Mouse (Mus musculus) midbrain, embryonic 14.5 days (tissue): ENCODE measurements around the gene Abcg1. TPM values are rescaled to one million over a fixed set of nuclear protein-coding genes. Genes with fewer than 3 reads are reported as not detected.

Source experiments
- ATAC-seq: fragments of 200-750 bp; cut with Nextera tagmentation; 2 replicates; pipeline ENCODE4 v1.8.0; 2017; ENCODE audit warnings: moderate number of reproducible peaks, moderate library complexity; ENCODE audit not compliant: low FRiP score, low TSS enrichment
- DNase-seq: peaks from one replicate; pipeline ENCODE4 v3.0.0-alpha.2; 2015
- H3K27ac ChIP-seq: fragments of 300-500 bp; sonication (generic); replicated peaks from 2 replicates; pipeline ENCODE4 v1.5.1; 2014; ENCODE audit warnings: mild to moderate bottlenecking, low read depth, low read length, moderate library complexity
- H3K27me3 ChIP-seq: fragments of 300-500 bp; sonication (generic); 2 replicates; pipeline ENCODE4 v1.6.1; 2014; ENCODE audit warnings: low read length, control low read depth, mixed read lengths; ENCODE audit not compliant: control insufficient read depth, insufficient read depth
- H3K36me3 ChIP-seq: fragments of 300-500 bp; sonication (generic); 2 replicates; pipeline ENCODE4 v1.6.1; 2014; ENCODE audit warnings: low read length, control low read depth; ENCODE audit not compliant: control insufficient read depth, insufficient read depth
- H3K4me1 ChIP-seq: fragments of 300-500 bp; sonication (generic); 2 replicates; pipeline ENCODE4 v1.6.1; 2014; ENCODE audit warnings: mild to moderate bottlenecking, antibody characterized with exemption, low read length, control low read depth; ENCODE audit not compliant: control insufficient read depth, insufficient read depth
- H3K4me2 ChIP-seq: fragments of 300-500 bp; sonication (generic); 2 replicates; pipeline ENCODE4 v1.6.1; 2014; ENCODE audit warnings: mild to moderate bottlenecking, low read length, moderate library complexity
- H3K4me3 ChIP-seq: fragments of 300-500 bp; sonication (generic); replicated peaks from 2 replicates; pipeline ENCODE4 v1.5.1; 2014; ENCODE audit warnings: low read depth, low read length
- H3K9ac ChIP-seq: fragments of 300-500 bp; sonication (generic); replicated peaks from 2 replicates; pipeline ENCODE4 v1.6.1; 2014; ENCODE audit warnings: mild to moderate bottlenecking, low read length, moderate library complexity
- H3K9me3 ChIP-seq: fragments of 300-500 bp; sonication (generic); 2 replicates; pipeline ENCODE4 v1.6.1; 2016; ENCODE audit warnings: low read length, control low read depth, mixed read lengths; ENCODE audit not compliant: control insufficient read depth
- WGBS: fragments of 180-500 bp; shearing (Covaris S2); extraction: QIAGEN DNeasy Blood & Tissue Kit; methylation state at CpG from one replicate; pipeline ENCODE4 v1.1.7; 2014; 5-methylcytosine and 5-hydroxymethylcytosine counted together
- polyA plus RNA-seq: library from polyadenylated mRNA; unstranded; fragments of >200 nt; fragmentation: Nextera tagmentation; extraction: Ambion mirVana; gene quantifications from 2 replicates; pipeline ENCODE4 v1.2.1, GENCODE M21; 2014

The Abcg1 gene
- polyA plus RNA-seq, 1 experiment from 2014 or later, result 23.1 TPM

DNA sequence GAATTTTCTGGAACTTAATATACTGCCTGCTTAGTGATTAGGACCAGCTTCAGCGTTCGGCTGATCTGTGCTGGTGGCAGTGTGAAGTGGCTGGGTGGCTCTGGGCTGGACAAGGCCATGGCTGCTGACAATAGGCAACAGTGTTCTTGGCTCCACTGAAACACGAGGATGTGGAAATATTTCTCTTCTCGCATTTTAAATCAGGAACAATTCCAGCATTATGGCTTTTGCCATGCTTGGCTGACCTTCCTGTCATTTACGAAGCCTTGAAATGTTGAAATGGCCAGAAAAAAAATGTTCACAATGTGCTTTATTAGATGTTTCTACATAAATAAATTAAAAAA is 32.7 kb upstream of the Abcg1 start:
- H3K4me3 ChIP-seq, result no peak overlapping the region
- H3K4me1 ChIP-seq, result no peaks in the 10 kb centered on the region
- DNase-seq (no peak), ATAC-seq (no peak)
- no peak overlapping the region for H3K27ac ChIP-seq
- 75% methylated on average over 5 of the region's 5 CpGs for WGBS
- no peaks in the 10 kb centered on the region for H3K9me3 ChIP-seq
- H3K36me3 ChIP-seq, result no peaks in the 10 kb centered on the region
- no peak overlapping the region for H3K4me2 ChIP-seq
- no peak overlapping the region for H3K9ac ChIP-seq
- no peaks in the 10 kb centered on the region for H3K27me3 ChIP-seq

DNA sequence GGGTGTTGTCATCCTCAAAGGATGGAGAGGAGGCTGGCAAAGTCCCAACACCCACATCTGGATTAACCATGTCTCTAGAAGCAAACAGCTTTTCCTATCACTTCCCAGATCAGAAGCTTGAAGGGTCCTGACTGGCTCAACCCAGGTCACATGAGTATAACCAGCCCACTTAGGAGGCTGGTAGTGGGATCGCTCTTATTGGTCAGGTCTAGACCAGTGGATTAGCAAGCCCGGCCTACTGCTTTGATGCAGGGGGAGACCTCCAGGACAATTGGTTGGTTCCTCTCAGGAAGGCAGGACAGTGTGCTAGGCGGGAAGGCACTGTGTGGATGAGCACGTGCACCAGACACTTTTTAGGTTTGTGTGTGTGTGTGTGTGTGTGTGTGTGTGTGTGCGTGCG is 30.5 kb upstream of the Abcg1 start:
- no peak overlapping the region for H3K4me2 ChIP-seq
- H3K27ac ChIP-seq, result no peak overlapping the region
- 80% methylated on average over 6 of the region's 6 CpGs for WGBS
- H3K27me3 ChIP-seq, result no peaks in the 10 kb centered on the region
- no peak overlapping the region for H3K9ac ChIP-seq
- no peaks in the 10 kb centered on the region for H3K36me3 ChIP-seq
- H3K4me3 ChIP-seq, result no peak overlapping the region
- no peaks in the 10 kb centered on the region for H3K9me3 ChIP-seq
- DNase-seq, result no peak
- ATAC-seq, result no peak
- H3K4me1 ChIP-seq, result no peaks in the 10 kb centered on the region

DNA sequence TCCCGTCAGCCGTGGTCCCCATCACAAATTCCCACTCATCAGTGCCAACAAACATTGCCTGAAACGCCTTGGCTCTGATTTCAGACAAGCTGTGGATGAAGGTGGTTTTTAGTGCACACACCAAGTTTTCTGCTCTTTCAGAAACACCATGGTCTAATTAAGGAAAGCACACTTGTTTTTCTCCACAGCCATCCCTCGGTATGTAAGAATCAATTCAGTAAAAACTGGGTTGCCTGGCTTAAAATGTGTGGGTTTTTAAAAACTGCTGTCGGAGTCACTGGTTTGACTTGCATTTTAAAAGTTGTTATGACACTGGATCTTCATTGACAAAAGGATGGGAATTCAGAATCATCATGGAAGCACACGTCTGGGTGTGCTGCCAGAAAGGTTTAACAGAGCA is 29.8 kb upstream of the Abcg1 start:
- Histone ChIP-seq H3K27me3 (no peaks in the 10 kb centered on the region), H3K4me3 (no peak overlapping the region), H3K36me3 (no peaks in the 10 kb centered on the region), H3K9ac (no peak overlapping the region), H3K9me3 (0 out of 2 replicates have a peak, but pooled peaks cover 3% of the 10 kb centered on the region), H3K27ac (no peak overlapping the region), H3K4me2 (no peak overlapping the region), H3K4me1 (no peaks in the 10 kb centered on the region)
- ATAC-seq (no peak), DNase-seq (no peak)
- WGBS, result 88% methylated on average over 6 of the region's 6 CpGs

DNA sequence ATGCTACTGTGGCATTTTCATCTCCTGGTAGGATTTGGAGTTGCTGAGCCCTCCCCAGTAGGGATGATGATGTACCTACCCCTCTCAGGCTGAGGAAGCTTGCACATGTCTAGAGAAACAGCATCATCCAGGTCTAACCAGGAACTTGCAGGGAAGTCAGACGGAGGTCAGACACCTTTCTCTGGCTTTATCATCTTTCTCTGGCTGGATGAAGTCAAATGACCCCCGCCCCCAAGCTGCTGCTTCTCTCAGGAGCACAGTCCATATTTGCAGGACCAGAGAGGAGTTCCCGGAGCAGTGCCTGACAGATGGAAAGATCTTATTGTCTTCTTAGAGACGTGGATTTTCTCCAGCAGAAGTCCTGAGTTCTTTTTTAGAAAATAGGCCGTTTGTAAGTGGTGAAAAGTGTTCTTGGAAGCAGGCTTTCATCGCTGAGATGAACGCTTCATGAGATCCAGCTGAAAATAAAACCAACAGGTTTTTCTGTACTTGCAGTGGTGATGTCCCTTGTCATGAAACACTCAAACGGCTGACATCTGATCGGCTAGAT is 28.6 kb upstream of the Abcg1 start:
- Histone ChIP-seq H3K4me3 (no peak overlapping the region), H3K4me2 (no peak overlapping the region), H3K9ac (no peak overlapping the region), H3K36me3 (no peaks in the 10 kb centered on the region), H3K9me3 (0 out of 2 replicates have a peak, but pooled peaks cover 3% of the 10 kb centered on the region), H3K27ac (no peak overlapping the region), H3K4me1 (peaks cover 4% of the 10 kb centered on the region; the same call in 1 of the 2 replicates), H3K27me3 (no peaks in the 10 kb centered on the region)
- DNase-seq (no peak), ATAC-seq (no peak)
- 82% methylated on average over 9 of the region's 9 CpGs for WGBS

DNA sequence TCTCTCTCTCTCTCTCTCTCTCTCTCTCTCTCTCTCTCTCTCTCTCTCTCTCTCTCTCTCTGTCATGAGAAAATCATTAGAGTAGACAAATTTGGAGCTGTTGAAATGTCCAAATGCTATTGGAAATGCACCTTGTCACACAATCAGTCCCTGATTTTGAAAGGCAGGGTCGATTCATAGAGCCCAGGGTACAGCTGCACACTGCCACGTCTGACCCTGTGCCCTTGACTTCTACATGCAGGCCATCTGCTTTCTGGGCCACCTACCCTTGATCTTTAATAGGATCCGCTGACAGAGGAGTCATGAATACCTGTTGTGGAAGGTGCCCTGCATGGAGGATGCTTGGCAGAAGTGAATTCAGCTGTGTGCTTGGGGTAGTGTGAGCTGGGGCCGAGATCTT is 28.1 kb upstream of the Abcg1 start:
- no peaks in the 10 kb centered on the region for H3K27me3 ChIP-seq
- H3K27ac ChIP-seq, result no peak overlapping the region
- H3K4me2 ChIP-seq, result no peak overlapping the region
- no peak overlapping the region for H3K9ac ChIP-seq
- ATAC-seq (no peak), DNase-seq (no peak)
- no peaks in the 10 kb centered on the region for H3K36me3 ChIP-seq
- no peak overlapping the region for H3K4me3 ChIP-seq
- WGBS, result 89% methylated on average over 4 of the region's 4 CpGs
- H3K4me1 ChIP-seq, result peaks cover 9% of the 10 kb centered on the region; the same call in 1 of the 2 replicates
- H3K9me3 ChIP-seq, result 0 out of 2 replicates have a peak, but pooled peaks cover 3% of the 10 kb centered on the region

DNA sequence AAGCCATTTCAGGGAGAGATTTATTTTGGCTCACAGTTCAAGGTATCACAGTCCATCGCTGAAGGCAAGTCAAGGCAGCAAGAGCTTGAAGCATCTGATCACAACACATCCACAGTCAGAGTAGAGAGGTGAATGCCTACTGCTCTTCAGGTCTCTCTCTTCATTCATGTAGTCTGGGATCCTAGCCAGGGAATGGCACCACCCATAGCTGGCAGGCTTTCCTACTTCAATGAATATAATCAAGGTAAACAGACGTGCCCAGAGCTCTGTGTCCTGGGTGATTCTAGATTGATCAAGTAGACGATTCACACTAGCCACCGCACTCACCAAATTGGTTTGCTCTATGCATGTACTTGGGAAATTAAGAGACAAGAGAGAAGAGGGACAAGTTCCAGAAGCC is 25.1 kb upstream of the Abcg1 start:
- Histone ChIP-seq H3K4me1 (peaks cover 9% of the 10 kb centered on the region; the same call in 1 of the 2 replicates), H3K9ac (no peak overlapping the region), H3K4me2 (no peak overlapping the region), H3K27ac (no peak overlapping the region), H3K9me3 (0 out of 2 replicates have a peak, but pooled peaks cover 3% of the 10 kb centered on the region), H3K27me3 (no peaks in the 10 kb centered on the region), H3K36me3 (no peaks in the 10 kb centered on the region), H3K4me3 (no peak overlapping the region)
- 91% methylated on average over 4 of the region's 4 CpGs for WGBS
- ATAC-seq, result no peak
- DNase-seq, result no peak

- H3K27me3 ChIP-seq, result no peaks in the 10 kb centered on the region
- H3K4me2 ChIP-seq, result no peak overlapping the region
- ATAC-seq, result no peak
- 71% methylated on average over 2 of the region's 2 CpGs for WGBS
- H3K9ac ChIP-seq, result no peak overlapping the region
- H3K9me3 ChIP-seq, result 0 out of 2 replicates have a peak, but pooled peaks cover 3% of the 10 kb centered on the region
- H3K36me3 ChIP-seq, result no peaks in the 10 kb centered on the region
- 0 out of 2 replicates have a peak overlapping the region, but pooled peaks have one; percentile 55 for H3K27ac ChIP-seq
- H3K4me1 ChIP-seq, result peaks cover 9% of the 10 kb centered on the region; the same call in 1 of the 2 replicates
- no peak for DNase-seq
- H3K4me3 ChIP-seq, result no peak overlapping the region
Measured at GRCm38 (mm10) chr17:31033251-31033650, 24.2 kb upstream of the Abcg1 start.

DNA sequence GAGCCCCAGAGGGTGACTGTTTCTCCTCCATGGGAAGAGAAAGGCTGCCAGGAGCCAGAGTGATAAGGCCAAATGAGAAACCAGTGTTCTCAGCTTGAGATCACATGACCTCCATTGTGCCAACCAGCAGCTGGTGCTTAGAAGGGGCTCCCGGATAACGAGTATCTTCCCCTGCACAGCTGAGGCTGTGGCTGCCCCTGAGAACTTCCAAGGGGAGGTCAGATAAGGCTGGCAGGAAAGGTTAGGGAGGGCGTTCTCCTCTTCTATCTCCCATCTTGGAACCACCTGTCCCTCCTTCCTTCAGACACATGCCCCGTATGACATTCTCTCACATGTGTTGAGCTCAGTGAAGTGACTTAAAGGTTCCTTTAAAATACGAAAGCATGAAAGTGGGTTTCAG is 23.3 kb upstream of the Abcg1 start:
- Histone ChIP-seq H3K9me3 (0 out of 2 replicates have a peak, but pooled peaks cover 3% of the 10 kb centered on the region), H3K27ac (peak overlapping the region; percentile 55; the same call in 1 of the 2 replicates), H3K36me3 (no peaks in the 10 kb centered on the region), H3K4me2 (no peak overlapping the region), H3K4me3 (no peak overlapping the region), H3K4me1 (peaks cover 9% of the 10 kb centered on the region; the same call in 1 of the 2 replicates), H3K9ac (no peak overlapping the region; the same call in 1 of the 2 replicates), H3K27me3 (no peaks in the 10 kb centered on the region)
- DNase-seq, result peak; percentile 60
- ATAC-seq, result no peak
- WGBS, result 46% methylated on average over 5 of the region's 5 CpGs

- no peaks in the 10 kb centered on the region for H3K27me3 ChIP-seq
- peaks cover 9% of the 10 kb centered on the region; the same call in 1 of the 2 replicates for H3K4me1 ChIP-seq
- DNase-seq (no peak), ATAC-seq (no peak)
- 0 out of 2 replicates have a peak, but pooled peaks cover 3% of the 10 kb centered on the region for H3K9me3 ChIP-seq
- H3K9ac ChIP-seq, result no peak overlapping the region
- H3K36me3 ChIP-seq, result no peaks in the 10 kb centered on the region
- H3K4me2 ChIP-seq, result no peak overlapping the region
- no peak overlapping the region for H3K27ac ChIP-seq
- no peak overlapping the region for H3K4me3 ChIP-seq
- 89% methylated on average over 9 of the region's 9 CpGs for WGBS
Measured at GRCm38 (mm10) chr17:31034674-31035356, 22.7 kb upstream of the Abcg1 start.
